Mouse (Mus musculus): ENCODE data around the gene Mrs2. TPM values are rescaled to one million over a fixed set of nuclear protein-coding genes. Genes with fewer than 3 reads are reported as not detected.
A peak's percentile ranks its signal among the peaks of the same experiment; 100 is the strongest.
"Not testable (repeated sequence)": the region's sequence is repeated elsewhere in the genome, so short reads cannot be mapped to it uniquely, and the experiment has no call there.

Mrs2 gene
- polyA plus RNA-seq, 1 experiment from 2014 or later = 14.9 TPM

- no peak overlapping the region for H3K4me2 ChIP-seq (ENCODE audit: low read length)
- H3K4me1 ChIP-seq (ENCODE audit: control insufficient read depth, insufficient read depth, low read length) = no peaks in the 10 kb centered on the region
- H3K9me3 ChIP-seq (replicated peaks; ENCODE audit: control insufficient read depth, low read length, poor library complexity, severe bottlenecking) = no peaks in the 10 kb centered on the region
- no peaks in the 10 kb centered on the region for H3K27me3 ChIP-seq (ENCODE audit: control insufficient read depth, insufficient read depth, low read depth, low read length)
- 25% methylated on average over 2 of the region's 2 CpGs for WGBS
- no peak for ATAC-seq
- H3K27ac ChIP-seq (ENCODE audit: low read length) = no peak overlapping the region
- H3K9ac ChIP-seq (ENCODE audit: low read depth, low read length) = no peak overlapping the region
- no peak overlapping the region for H3K4me3 ChIP-seq (ENCODE audit: low read depth, low read length)
- peaks cover 43% of the 10 kb centered on the region for H3K36me3 ChIP-seq (ENCODE audit: control insufficient read depth, insufficient read depth, low read length)
These were observed 27.0 kb downstream of the Mrs2 start for GRCm38 (mm10) chr13:24993160-24993559.

- Histone ChIP-seq H3K9me3 (replicated peaks; ENCODE audit: control insufficient read depth, low read length, poor library complexity, severe bottlenecking) (no peaks in the 10 kb centered on the region), H3K9ac (ENCODE audit: low read depth, low read length) (no peak overlapping the region), H3K4me3 (ENCODE audit: low read depth, low read length) (no peak overlapping the region), H3K36me3 (ENCODE audit: control insufficient read depth, insufficient read depth, low read length) (peaks cover 13% of the 10 kb centered on the region), H3K27ac (ENCODE audit: low read length) (no peak overlapping the region), H3K4me1 (ENCODE audit: control insufficient read depth, insufficient read depth, low read length) (no peaks in the 10 kb centered on the region), H3K4me2 (ENCODE audit: low read length) (no peak overlapping the region), H3K27me3 (ENCODE audit: control insufficient read depth, insufficient read depth, low read depth, low read length) (no peaks in the 10 kb centered on the region)
- 78% methylated on average over 6 of the region's 6 CpGs for WGBS
- ATAC-seq = no peak
These were observed 31.2 kb downstream of the Mrs2 start for GRCm38 (mm10) chr13:24989006-24989405.

GRCm38 (mm10) chr13:24988391-24988790 is 31.8 kb downstream of the Mrs2 start:
- Histone ChIP-seq H3K4me1 (ENCODE audit: control insufficient read depth, insufficient read depth, low read length) (no peaks in the 10 kb centered on the region), H3K4me2 (ENCODE audit: low read length) (no peak overlapping the region), H3K27ac (ENCODE audit: low read length) (no peak overlapping the region), H3K36me3 (ENCODE audit: control insufficient read depth, insufficient read depth, low read length) (peaks cover 13% of the 10 kb centered on the region), H3K27me3 (ENCODE audit: control insufficient read depth, insufficient read depth, low read depth, low read length) (no peaks in the 10 kb centered on the region), H3K9me3 (replicated peaks; ENCODE audit: control insufficient read depth, low read length, poor library complexity, severe bottlenecking) (no peaks in the 10 kb centered on the region), H3K4me3 (ENCODE audit: low read depth, low read length) (no peak overlapping the region), H3K9ac (ENCODE audit: low read depth, low read length) (no peak overlapping the region)
- WGBS = 40% methylated on average over 7 of the region's 7 CpGs
- peak; percentile 81 for ATAC-seq

GRCm38 (mm10) chr13:24985435-24985834 is 34.7 kb downstream of the Mrs2 start:
- peak overlapping the region; percentile 33; the same call in 1 of the 2 replicates for H3K27ac ChIP-seq (ENCODE audit: low read length)
- peak; percentile 64 for ATAC-seq
- no peak overlapping the region for H3K4me2 ChIP-seq (ENCODE audit: low read length)
- H3K4me3 ChIP-seq (ENCODE audit: low read depth, low read length) = no peak overlapping the region
- H3K9me3 ChIP-seq (replicated peaks; ENCODE audit: control insufficient read depth, low read length, poor library complexity, severe bottlenecking) = no peaks in the 10 kb centered on the region
- H3K27me3 ChIP-seq (ENCODE audit: control insufficient read depth, insufficient read depth, low read depth, low read length) = no peaks in the 10 kb centered on the region
- H3K9ac ChIP-seq (ENCODE audit: low read depth, low read length) = no peak overlapping the region
- no peaks in the 10 kb centered on the region for H3K4me1 ChIP-seq (ENCODE audit: control insufficient read depth, insufficient read depth, low read length)
- peaks cover 4% of the 10 kb centered on the region; the same call in 1 of the 2 replicates for H3K36me3 ChIP-seq (ENCODE audit: control insufficient read depth, insufficient read depth, low read length)
- WGBS = 25% methylated on average over 2 of the region's 2 CpGs

GRCm38 (mm10) chr13:24981031-24981430 is 39.1 kb downstream of the Mrs2 start:
- no peaks in the 10 kb centered on the region for H3K36me3 ChIP-seq (ENCODE audit: control insufficient read depth, insufficient read depth, low read length)
- no peak overlapping the region for H3K27ac ChIP-seq (ENCODE audit: low read length)
- ATAC-seq = no peak
- WGBS = 91% methylated on average over 6 of the region's 6 CpGs
- no peaks in the 10 kb centered on the region for H3K27me3 ChIP-seq (ENCODE audit: control insufficient read depth, insufficient read depth, low read depth, low read length)
- H3K4me2 ChIP-seq (ENCODE audit: low read length) = no peak overlapping the region
- H3K9ac ChIP-seq (ENCODE audit: low read depth, low read length) = no peak overlapping the region
- H3K4me1 ChIP-seq (ENCODE audit: control insufficient read depth, insufficient read depth, low read length) = no peaks in the 10 kb centered on the region
- H3K9me3 ChIP-seq (replicated peaks; ENCODE audit: control insufficient read depth, low read length, poor library complexity, severe bottlenecking) = no peaks in the 10 kb centered on the region
- H3K4me3 ChIP-seq (ENCODE audit: low read depth, low read length) = no peak overlapping the region

GRCm38 (mm10) chr13:24977820-24978342 is 42.3 kb downstream of the Mrs2 start:
- no peak overlapping the region for H3K27ac ChIP-seq (ENCODE audit: low read length)
- H3K27me3 ChIP-seq (ENCODE audit: control insufficient read depth, insufficient read depth, low read depth, low read length) = no peaks in the 10 kb centered on the region
- H3K9ac ChIP-seq (ENCODE audit: low read depth, low read length) = no peak overlapping the region
- H3K9me3 ChIP-seq (replicated peaks; ENCODE audit: control insufficient read depth, low read length, poor library complexity, severe bottlenecking) = no peaks in the 10 kb centered on the region
- ATAC-seq = no peak
- H3K36me3 ChIP-seq (ENCODE audit: control insufficient read depth, insufficient read depth, low read length) = no peaks in the 10 kb centered on the region
- H3K4me3 ChIP-seq (ENCODE audit: low read depth, low read length) = no peak overlapping the region
- WGBS = 85% methylated on average over 5 of the region's 5 CpGs
- H3K4me2 ChIP-seq (ENCODE audit: low read length) = no peak overlapping the region
- H3K4me1 ChIP-seq (ENCODE audit: control insufficient read depth, insufficient read depth, low read length) = no peaks in the 10 kb centered on the region

GRCm38 (mm10) chr13:24976384-24976783 is 43.8 kb downstream of the Mrs2 start:
- H3K9me3 ChIP-seq (replicated peaks; ENCODE audit: control insufficient read depth, low read length, poor library complexity, severe bottlenecking) = no peaks in the 10 kb centered on the region
- H3K27ac ChIP-seq (ENCODE audit: low read length) = no peak overlapping the region
- H3K4me1 ChIP-seq (ENCODE audit: control insufficient read depth, insufficient read depth, low read length) = no peaks in the 10 kb centered on the region
- 68% methylated on average over 4 of the region's 4 CpGs for WGBS
- no peaks in the 10 kb centered on the region for H3K36me3 ChIP-seq (ENCODE audit: control insufficient read depth, insufficient read depth, low read length)
- no peak overlapping the region for H3K4me3 ChIP-seq (ENCODE audit: low read depth, low read length)
- no peak for ATAC-seq
- no peak overlapping the region for H3K4me2 ChIP-seq (ENCODE audit: low read length)
- H3K27me3 ChIP-seq (ENCODE audit: control insufficient read depth, insufficient read depth, low read depth, low read length) = no peaks in the 10 kb centered on the region
- H3K9ac ChIP-seq (ENCODE audit: low read depth, low read length) = no peak overlapping the region

- not testable (repeated sequence) for H3K9me3 ChIP-seq (replicated peaks; ENCODE audit: control insufficient read depth, low read length, poor library complexity, severe bottlenecking); H3K36me3 ChIP-seq (ENCODE audit: control insufficient read depth, insufficient read depth, low read length); H3K4me2 ChIP-seq (ENCODE audit: low read length); H3K4me1 ChIP-seq (ENCODE audit: control insufficient read depth, insufficient read depth, low read length); H3K27ac ChIP-seq (ENCODE audit: low read length); ATAC-seq; H3K27me3 ChIP-seq (ENCODE audit: control insufficient read depth, insufficient read depth, low read depth, low read length); H3K4me3 ChIP-seq (ENCODE audit: low read depth, low read length); H3K9ac ChIP-seq (ENCODE audit: low read depth, low read length)
- 90% methylated on average over 3 of the region's 3 CpGs for WGBS
These were observed 48.4 kb downstream of the Mrs2 start for GRCm38 (mm10) chr13:24971776-24972175.

- no peaks in the 10 kb centered on the region for H3K9me3 ChIP-seq (replicated peaks; ENCODE audit: control insufficient read depth, low read length, poor library complexity, severe bottlenecking)
- ATAC-seq = peak; percentile 68
- WGBS = 32% methylated on average over 5 of the region's 5 CpGs
- H3K27ac ChIP-seq (ENCODE audit: low read length) = peak overlapping the region; percentile 53
- H3K9ac ChIP-seq (ENCODE audit: low read depth, low read length) = peak overlapping the region; percentile 35
- H3K36me3 ChIP-seq (ENCODE audit: control insufficient read depth, insufficient read depth, low read length) = no peaks in the 10 kb centered on the region
- peaks cover 4% of the 10 kb centered on the region; the same call in 1 of the 2 replicates for H3K4me1 ChIP-seq (ENCODE audit: control insufficient read depth, insufficient read depth, low read length)
- H3K27me3 ChIP-seq (ENCODE audit: control insufficient read depth, insufficient read depth, low read depth, low read length) = no peaks in the 10 kb centered on the region
- H3K4me2 ChIP-seq (ENCODE audit: low read length) = peak overlapping the region; percentile 52
- peak overlapping the region; percentile 33 for H3K4me3 ChIP-seq (ENCODE audit: low read depth, low read length)
These were observed 54.4 kb downstream of the Mrs2 start for GRCm38 (mm10) chr13:24965846-24966201.
